Mouse (Mus musculus) testis, adult 2 months (tissue): ENCODE results near the gene Ptprn.

Source experiments
- CTCF ChIP-seq: fragments of 200-500 bp; IDR thresholded peaks from 2 replicates; pipeline ENCODE4 v1.5.1; 2012; ENCODE audit warnings: low read depth, mild to moderate bottlenecking, inconsistent platforms, low read length, moderate library complexity; ENCODE audit not compliant: control insufficient read depth, insufficient read depth, insufficient replicate concordance
- POLR2A ChIP-seq: fragments of 200-500 bp; IDR thresholded peaks from 2 replicates; pipeline ENCODE4 v1.6.1; 2012; ENCODE audit warnings: low read depth, mild to moderate bottlenecking, inconsistent platforms, low read length, moderate library complexity; ENCODE audit not compliant: control insufficient read depth

- TF ChIP-seq CTCF (no peak), POLR2A (no peak)
Measured at GRCm38 (mm10) chr1:75221538-75221937, 42.8 kb downstream of the Ptprn start.
